Mouse (Mus musculus): ENCODE data around the gene Abca1.

Abca1 gene

DNA sequence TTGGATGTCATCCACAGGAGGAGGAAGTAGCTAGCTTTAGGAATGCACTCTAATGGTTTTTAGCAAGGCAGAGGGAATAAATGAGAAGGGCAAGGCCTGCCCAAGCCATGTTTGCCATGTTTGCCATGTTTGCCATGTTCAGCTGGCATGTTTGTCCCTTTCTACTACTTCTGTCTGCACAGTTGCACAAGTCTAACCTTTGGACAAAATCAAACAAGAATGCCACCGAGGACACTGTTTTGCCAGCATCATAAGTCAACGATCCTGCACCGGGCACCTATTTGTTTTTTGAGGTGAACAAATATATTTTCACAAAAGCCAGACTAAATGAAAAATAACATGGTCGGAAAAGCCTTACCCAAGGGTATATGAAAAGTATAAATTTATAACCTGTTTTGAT lies 149.8 kb downstream of the Abca1 start:
- no peak for DNase-seq (ENCODE audit: low read depth in 1 of 2, low spot score in 2 of 2)

DNA sequence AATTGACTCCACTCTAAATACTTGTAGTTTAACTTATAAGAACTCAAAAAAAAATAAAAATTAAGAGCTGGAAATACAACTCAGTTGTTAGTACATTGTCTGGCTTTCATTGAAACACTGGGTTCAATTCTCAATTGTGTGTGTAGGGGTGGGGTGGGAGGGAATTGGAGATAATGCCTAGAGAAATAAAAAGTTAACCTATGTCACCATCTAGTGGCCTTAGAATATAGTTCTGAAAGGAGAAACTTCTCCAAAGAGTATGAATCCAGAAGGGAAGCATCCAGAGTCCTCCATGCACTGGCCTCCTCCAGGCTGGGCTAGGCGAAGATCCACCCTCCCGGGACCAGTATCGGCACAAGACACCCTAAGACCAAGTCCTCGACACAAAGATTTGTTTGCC lies 150.5 kb downstream of the Abca1 start:
- DNase-seq (ENCODE audit: low read depth in 1 of 2, low spot score in 2 of 2): no peak

DNA sequence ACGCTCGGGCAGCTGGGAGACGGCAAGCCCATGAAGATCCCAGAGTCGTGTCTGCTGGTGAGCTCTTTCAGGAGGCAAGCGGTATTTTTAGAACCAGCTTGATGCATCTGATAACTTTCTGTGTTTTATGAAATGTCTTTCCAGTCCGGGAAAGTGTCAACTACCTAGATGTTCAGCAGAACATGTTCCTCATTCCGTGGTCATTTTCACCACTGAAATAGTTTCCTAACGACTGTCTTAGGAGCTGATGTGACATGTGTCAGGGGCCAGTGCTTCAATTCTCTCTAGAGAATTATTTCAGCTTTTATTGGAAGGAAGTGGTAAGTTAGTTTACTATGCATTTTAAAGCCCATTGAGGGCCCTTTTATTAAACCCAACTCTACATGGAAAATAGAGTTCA lies 159.5 kb downstream of the Abca1 start:
- no peak for DNase-seq (ENCODE audit: low read depth in 1 of 2, low spot score in 2 of 2)

GRCm38 (mm10) chr4:52999449-52999848 lies 160.2 kb downstream of the Abca1 start:
- no peak for DNase-seq (ENCODE audit: low read depth in 1 of 2, low spot score in 2 of 2)

- no peak for DNase-seq (ENCODE audit: low read depth in 1 of 2, low spot score in 2 of 2)
These were observed 170.4 kb downstream of the Abca1 start, which contains the start of gene Nipsnap3a for GRCm38 (mm10) chr4:52989248-52989647. Nipsnap3a (plus strand) TSS chr4:52989272.

DNA sequence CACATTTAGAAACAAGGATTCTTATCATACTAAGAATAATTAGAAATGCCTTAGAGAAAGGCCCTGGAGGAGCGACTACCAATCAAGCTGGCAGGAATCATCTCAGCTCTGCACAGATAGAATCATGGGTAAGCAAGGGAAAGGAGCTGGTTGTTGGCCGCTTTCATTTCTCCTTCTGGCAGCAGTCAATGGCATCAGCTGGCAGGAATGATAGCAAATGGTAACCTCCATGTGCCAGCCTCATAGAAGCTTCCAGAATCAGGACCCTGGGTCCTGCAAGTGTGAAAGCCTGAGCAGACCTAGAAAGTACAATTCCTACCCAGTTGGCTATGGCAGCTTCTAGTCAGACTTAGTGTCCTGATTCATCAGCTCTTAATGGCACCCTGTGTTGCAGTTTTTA lies 173.4 kb downstream of the Abca1 start:
- no peak for DNase-seq (ENCODE audit: low read depth in 1 of 2, low spot score in 2 of 2)

GRCm38 (mm10) chr4:52985216-52985615 lies 174.5 kb downstream of the Abca1 start:
- DNase-seq (ENCODE audit: low read depth in 1 of 2, low spot score in 2 of 2): no peak
